Mouse (Mus musculus) intestine, embryonic 16.5 days (tissue): ENCODE data around the gene Slco4c1. TPM values are rescaled to one million over a fixed set of nuclear protein-coding genes. Genes with fewer than 3 reads are reported as not detected.

Experiments used
- ATAC-seq: fragments of 200-750 bp; cut with Nextera tagmentation; 2 replicates; pipeline ENCODE4 v1.8.0; 2017; ENCODE audit warnings: moderate TSS enrichment, moderate library complexity
- H3K27ac ChIP-seq: fragments of 300-500 bp; sonication (generic); 2 replicates; pipeline ENCODE4 v1.5.1; 2014; ENCODE audit warnings: mild to moderate bottlenecking, low read length
- H3K27me3 ChIP-seq: fragments of 300-500 bp; sonication (generic); replicated peaks from 2 replicates; pipeline ENCODE4 v1.6.1; 2014; ENCODE audit warnings: low read length, control low read depth, mixed read lengths; ENCODE audit not compliant: control insufficient read depth, insufficient read depth
- H3K36me3 ChIP-seq: fragments of 300-500 bp; sonication (generic); 2 replicates; pipeline ENCODE4 v1.6.1; 2014; ENCODE audit warnings: low read length, control low read depth; ENCODE audit not compliant: control insufficient read depth, insufficient read depth
- H3K4me1 ChIP-seq: fragments of 300-500 bp; sonication (generic); 2 replicates; pipeline ENCODE4 v1.6.1; 2014; ENCODE audit warnings: low read length, control low read depth, mixed read lengths; ENCODE audit not compliant: control insufficient read depth, insufficient read depth
- H3K4me2 ChIP-seq: fragments of 300-500 bp; sonication (generic); 2 replicates; pipeline ENCODE4 v1.6.1; 2014; ENCODE audit warnings: low read depth, low read length, control low read depth
- H3K4me3 ChIP-seq: fragments of 300-500 bp; sonication (generic); 2 replicates; pipeline ENCODE4 v1.5.1; 2014; ENCODE audit warnings: mild to moderate bottlenecking, low read length
- H3K9ac ChIP-seq: fragments of 300-500 bp; sonication (generic); 2 replicates; pipeline ENCODE4 v1.6.1; 2014; ENCODE audit warnings: low read depth, low read length
- H3K9me3 ChIP-seq: fragments of 300-500 bp; sonication (generic); 2 replicates; pipeline ENCODE4 v1.6.1; 2016; ENCODE audit warnings: low read length, control low read depth; ENCODE audit not compliant: control insufficient read depth
- WGBS: fragments of 180-500 bp; shearing (Covaris S2); extraction: QIAGEN DNeasy Blood & Tissue Kit; methylation state at CpG from one replicate; pipeline ENCODE4 v1.1.7; 2014; 5-methylcytosine and 5-hydroxymethylcytosine counted together
- polyA plus RNA-seq: library from polyadenylated mRNA; unstranded; fragments of >200 nt; fragmentation: Nextera tagmentation; extraction: Ambion mirVana; gene quantifications from 2 replicates; pipeline ENCODE4 v1.2.1, GENCODE M21; 2015

Slco4c1 gene
- polyA plus RNA-seq, 1 experiment from 2014 or later = 0.02 TPM

GRCm38 (mm10) chr1:96794290-96794689, 77.7 kb downstream of the Slco4c1 start:
- H3K9me3 ChIP-seq = no peaks in the 10 kb centered on the region
- H3K27me3 ChIP-seq = no peaks in the 10 kb centered on the region
- no peak overlapping the region for H3K27ac ChIP-seq
- no peaks in the 10 kb centered on the region for H3K36me3 ChIP-seq
- H3K4me1 ChIP-seq = no peaks in the 10 kb centered on the region
- no peak overlapping the region for H3K4me2 ChIP-seq
- no peak overlapping the region for H3K4me3 ChIP-seq
- WGBS = 79% methylated on average over 5 of the region's 5 CpGs
- H3K9ac ChIP-seq = no peak overlapping the region
- no peak for ATAC-seq

DNA sequence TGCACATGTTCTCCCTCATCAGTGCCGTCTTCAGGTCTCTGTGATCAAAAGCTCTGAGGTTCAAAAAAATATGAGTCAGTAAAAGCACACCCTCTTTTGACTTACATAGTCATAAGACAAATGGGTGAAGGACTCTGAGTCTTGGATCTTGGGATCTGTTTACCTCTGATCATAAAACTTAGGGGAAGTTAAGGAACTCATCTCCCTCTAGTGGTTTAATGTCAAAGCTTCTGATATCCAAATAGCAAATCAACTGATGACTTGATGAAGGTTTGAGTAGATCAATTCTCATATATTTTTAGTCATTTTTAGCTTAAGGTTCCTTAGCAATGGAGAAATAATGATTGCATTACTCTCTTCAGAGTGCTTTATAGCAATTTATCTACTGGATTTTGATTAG, 82.7 kb downstream of the Slco4c1 start:
- 70% methylated on average over 1 of the region's 1 CpGs for WGBS
- H3K27ac ChIP-seq = no peak overlapping the region
- H3K4me3 ChIP-seq = no peak overlapping the region
- H3K36me3 ChIP-seq = no peaks in the 10 kb centered on the region
- H3K27me3 ChIP-seq = no peaks in the 10 kb centered on the region
- H3K4me1 ChIP-seq = no peaks in the 10 kb centered on the region
- H3K9me3 ChIP-seq = no peaks in the 10 kb centered on the region
- H3K9ac ChIP-seq = no peak overlapping the region
- ATAC-seq = no peak
- no peak overlapping the region for H3K4me2 ChIP-seq

- ATAC-seq = no peak
- Histone ChIP-seq H3K9me3 (no peaks in the 10 kb centered on the region), H3K27ac (no peak overlapping the region), H3K4me3 (no peak overlapping the region), H3K36me3 (no peaks in the 10 kb centered on the region), H3K9ac (no peak overlapping the region), H3K4me1 (no peaks in the 10 kb centered on the region), H3K27me3 (no peaks in the 10 kb centered on the region), H3K4me2 (no peak overlapping the region)
- 95% methylated on average over 4 of the region's 4 CpGs for WGBS
These were observed 97.8 kb downstream of the Slco4c1 start for GRCm38 (mm10) chr1:96774174-96774573.

DNA sequence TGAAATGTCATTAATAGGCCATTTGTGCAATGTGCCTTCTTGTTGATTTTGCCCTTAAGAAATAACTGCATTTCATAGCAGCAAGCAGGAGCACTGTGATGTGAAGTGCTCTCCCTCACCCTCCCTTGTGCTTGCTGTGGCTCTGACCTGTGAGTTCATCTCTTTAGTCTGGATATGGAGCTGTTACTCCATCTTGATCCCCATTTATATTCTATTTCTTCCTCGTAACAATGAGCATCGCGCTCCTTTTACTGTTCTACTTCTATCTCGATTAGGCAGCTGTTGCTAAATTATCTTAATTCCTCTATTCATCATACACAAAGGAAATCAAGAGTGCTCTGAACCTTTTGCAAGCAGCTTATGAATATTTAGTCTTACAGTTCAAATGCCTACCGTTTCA, 98.3 kb downstream of the Slco4c1 start:
- H3K4me3 ChIP-seq = no peak overlapping the region
- no peaks in the 10 kb centered on the region for H3K9me3 ChIP-seq
- H3K36me3 ChIP-seq = no peaks in the 10 kb centered on the region
- no peak overlapping the region for H3K9ac ChIP-seq
- WGBS = 86% methylated on average over 5 of the region's 5 CpGs
- ATAC-seq = no peak
- H3K27ac ChIP-seq = no peak overlapping the region
- H3K27me3 ChIP-seq = no peaks in the 10 kb centered on the region
- no peaks in the 10 kb centered on the region for H3K4me1 ChIP-seq
- no peak overlapping the region for H3K4me2 ChIP-seq

DNA sequence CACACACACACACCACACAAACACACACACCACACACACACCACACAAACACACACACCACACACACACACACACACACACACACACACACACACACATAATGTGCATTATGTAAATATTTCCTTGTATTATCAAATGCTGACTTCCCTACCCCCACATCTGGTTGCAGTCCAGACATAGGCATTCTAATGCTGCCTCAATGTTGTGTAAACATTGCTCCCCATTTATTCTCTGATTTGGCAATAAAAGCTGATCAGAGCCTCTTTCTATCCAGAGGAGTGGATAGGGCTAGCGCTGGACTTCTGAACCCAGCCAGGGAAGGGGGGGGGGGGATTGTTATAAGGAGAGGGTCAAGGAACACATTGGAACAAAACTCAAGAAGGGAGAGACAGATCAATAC, 101.7 kb downstream of the Slco4c1 start:
- H3K4me1 ChIP-seq = no peaks in the 10 kb centered on the region

DNA sequence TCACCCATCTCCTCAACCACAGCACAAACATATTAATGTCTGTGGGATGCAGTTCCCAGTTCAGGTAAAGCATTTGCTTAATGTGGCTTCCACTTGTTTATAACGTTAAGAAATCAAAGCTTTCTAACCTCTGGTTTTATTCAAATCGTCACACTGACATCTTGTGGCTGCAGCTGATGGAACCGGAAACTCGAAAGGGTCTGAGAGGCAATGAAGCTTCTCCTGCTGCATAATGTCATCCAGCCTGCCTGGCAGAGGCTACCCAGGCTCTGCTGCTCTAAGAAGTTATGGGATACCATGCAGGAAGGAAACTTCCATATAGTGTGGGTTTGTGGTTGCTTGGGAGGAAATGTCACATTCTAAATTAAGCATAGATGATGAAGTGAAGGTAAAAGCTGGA, 103.7 kb downstream of the Slco4c1 start:
- H3K4me2 ChIP-seq = no peak overlapping the region
- H3K9me3 ChIP-seq = no peaks in the 10 kb centered on the region
- 11% methylated on average over 4 of the region's 4 CpGs for WGBS
- no peaks in the 10 kb centered on the region for H3K4me1 ChIP-seq
- no peaks in the 10 kb centered on the region for H3K36me3 ChIP-seq
- H3K9ac ChIP-seq = no peak overlapping the region
- no peak overlapping the region for H3K27ac ChIP-seq
- H3K4me3 ChIP-seq = no peak overlapping the region
- H3K27me3 ChIP-seq = no peaks in the 10 kb centered on the region
- ATAC-seq = no peak

More for the DNA sequence above, 101.7 kb downstream of the Slco4c1 start:
- Histone ChIP-seq H3K9ac (no peak overlapping the region), H3K4me3 (no peak overlapping the region), H3K4me2 (no peak overlapping the region), H3K36me3 (no peaks in the 10 kb centered on the region), H3K9me3 (no peaks in the 10 kb centered on the region), H3K27ac (no peak overlapping the region), H3K27me3 (no peaks in the 10 kb centered on the region)
- no peak for ATAC-seq
- 80% methylated on average over 1 of the region's 1 CpGs for WGBS

- WGBS = 18% methylated on average over 1 of the region's 1 CpGs
- no peak overlapping the region for H3K4me3 ChIP-seq
- H3K4me2 ChIP-seq = no peak overlapping the region
- no peaks in the 10 kb centered on the region for H3K27me3 ChIP-seq
- no peak overlapping the region for H3K27ac ChIP-seq
- no peaks in the 10 kb centered on the region for H3K36me3 ChIP-seq
- no peak for ATAC-seq
- H3K9ac ChIP-seq = no peak overlapping the region
- H3K4me1 ChIP-seq = no peaks in the 10 kb centered on the region
- H3K9me3 ChIP-seq = no peaks in the 10 kb centered on the region
These were observed 105.4 kb downstream of the Slco4c1 start for GRCm38 (mm10) chr1:96766535-96766934.
